Mouse (Mus musculus): Measurements from ENCODE around the gene Snx21. TPM values are rescaled to one million over a fixed set of nuclear protein-coding genes. Genes with fewer than 3 reads are reported as not detected.
A peak's percentile ranks its signal among the peaks of the same experiment; 100 is the strongest.

Gene Snx21
- polyA plus RNA-seq (2012; ENCODE audit: insufficient read depth, low replicate concordance), result 7.7 and 9.9 TPM in 2 replicates

DNA sequence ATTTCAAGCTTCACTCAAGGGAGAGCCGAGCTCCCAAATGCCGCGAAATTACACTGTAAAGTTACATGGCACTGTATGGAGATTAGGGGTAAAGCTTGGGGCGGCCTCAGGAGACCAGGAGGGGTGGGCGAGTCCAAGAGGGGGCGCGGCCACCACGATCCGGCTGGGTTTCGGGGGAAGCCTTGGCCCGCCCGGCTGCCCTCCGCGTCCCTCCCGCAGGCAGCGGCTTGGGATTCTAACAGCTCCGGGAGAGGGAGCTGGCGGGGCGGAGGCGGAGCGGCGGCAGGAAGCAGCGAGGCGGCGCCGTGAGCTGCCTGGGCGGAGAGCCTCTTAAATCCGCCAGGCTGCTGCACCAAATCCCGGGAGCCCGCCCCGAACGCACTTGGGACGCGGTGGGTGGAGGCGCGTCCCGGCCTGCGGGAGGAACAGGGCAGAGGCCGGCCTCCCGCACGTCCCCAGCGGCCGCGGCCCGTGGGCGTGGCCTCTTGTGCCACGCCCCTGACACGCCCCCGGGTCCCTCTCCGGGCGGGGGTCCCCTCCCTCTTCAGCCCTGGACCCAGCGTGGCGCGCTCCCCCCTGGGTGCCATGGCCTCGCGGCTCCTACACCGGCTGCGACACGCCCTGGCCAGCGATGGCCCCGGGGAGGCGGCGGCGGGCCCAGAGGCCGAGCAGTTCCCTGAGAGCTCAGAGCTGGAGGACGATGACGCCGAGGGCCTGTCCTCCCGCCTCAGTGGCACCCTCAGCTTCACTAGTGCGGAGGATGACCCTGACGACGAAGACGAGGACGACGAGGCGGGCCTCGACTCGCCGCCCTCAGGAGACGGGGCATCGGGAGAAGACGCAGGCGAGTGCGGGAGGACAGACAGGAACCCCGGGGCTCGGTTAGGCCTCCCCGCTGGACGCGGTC, at the start of gene Snx21:
Gene Snx21 (plus strand): TSS at position 343 of the 907 bp plus-strand sequence.
- H3K4me3 ChIP-seq (replicated peaks), result peak within 1 kb of the TSS; percentile 93
- TF ChIP-seq FLI1 (IDR thresholded peaks at IDR 0.05; ENCODE audit: low read length) (no peak), GATA1 (IDR thresholded peaks at IDR 0.05; ENCODE audit: borderline replicate concordance, low read length) (no peak)
- peaks cover 24% of the 10 kb centered on the region for H3K36me3 ChIP-seq (replicated peaks; ENCODE audit: low read length)
- peaks cover 13% of the 10 kb centered on the region for H3K27me3 ChIP-seq (replicated peaks)
- no peaks in the 10 kb centered on the region for H3K9me3 ChIP-seq
- H3K4me1 ChIP-seq, result peaks cover 49% of the 10 kb centered on the region

DNA sequence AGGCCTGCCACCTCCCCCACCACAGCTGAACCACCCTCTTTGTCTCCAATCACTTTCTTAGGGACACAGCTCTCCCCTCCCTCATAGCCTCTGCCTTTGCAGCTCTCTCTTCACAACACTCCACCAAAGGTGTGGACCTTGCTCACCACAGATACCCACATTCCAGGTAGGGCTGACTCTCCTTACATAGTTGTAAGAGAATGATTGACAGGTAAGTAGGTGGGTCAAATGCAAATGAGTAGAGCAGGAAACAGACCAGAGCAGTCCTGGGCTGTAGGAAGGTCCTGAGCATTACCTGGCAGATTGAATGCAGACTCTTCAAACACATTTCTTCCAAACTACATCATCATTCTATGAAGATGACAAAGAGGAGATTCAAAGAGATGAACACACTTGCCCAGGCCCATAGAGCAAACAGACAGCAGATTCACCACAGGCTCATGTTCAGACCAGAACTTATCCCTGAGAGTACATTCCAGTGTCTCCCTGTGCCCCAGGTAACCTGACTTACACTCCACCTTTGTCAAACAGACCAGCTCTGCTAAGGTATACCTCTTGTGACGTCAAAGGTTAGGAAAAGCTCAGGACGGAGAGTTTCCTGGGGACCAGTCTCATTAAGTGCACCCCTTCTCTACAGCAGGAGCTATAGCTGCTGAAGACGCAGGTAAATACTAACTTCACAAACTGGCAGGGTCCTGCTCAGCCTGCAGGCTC, 48.1 kb upstream of the Snx21 start:
- Histone ChIP-seq H3K9me3 (no peaks in the 10 kb centered on the region), H3K27me3 (replicated peaks) (peaks cover 63% of the 10 kb centered on the region), H3K36me3 (replicated peaks; ENCODE audit: low read length) (no peaks in the 10 kb centered on the region), H3K4me3 (replicated peaks) (no peak overlapping the region), H3K4me1 (peaks cover 7% of the 10 kb centered on the region)
- TF ChIP-seq GATA1 (IDR thresholded peaks at IDR 0.05; ENCODE audit: borderline replicate concordance, low read length) (no peak), FLI1 (IDR thresholded peaks at IDR 0.05; ENCODE audit: low read length) (no peak)

DNA sequence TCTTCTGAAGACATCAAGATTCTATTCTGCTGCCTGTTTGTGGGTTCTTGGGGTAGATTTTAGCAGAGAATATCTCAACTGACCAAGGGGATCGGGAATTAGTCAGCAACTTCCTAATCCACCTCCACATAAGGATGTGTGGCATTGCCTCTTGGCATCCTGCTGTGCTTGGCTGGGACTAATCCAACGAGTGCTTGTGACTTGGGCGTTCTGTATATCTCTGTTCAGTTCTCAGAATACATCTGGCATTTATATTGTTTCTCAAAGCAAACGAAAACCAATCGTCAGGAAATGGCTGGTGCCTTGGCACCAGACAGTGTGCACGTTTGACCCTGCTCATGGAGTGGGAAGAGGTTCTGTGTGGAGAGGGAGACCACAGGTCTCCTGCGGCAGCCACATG, 45.7 kb upstream of the Snx21 start:
- no peaks in the 10 kb centered on the region for H3K9me3 ChIP-seq
- TF ChIP-seq FLI1 (IDR thresholded peaks at IDR 0.05; ENCODE audit: low read length) (no peak), GATA1 (IDR thresholded peaks at IDR 0.05; ENCODE audit: borderline replicate concordance, low read length) (no peak)
- no peak overlapping the region for H3K4me3 ChIP-seq (replicated peaks)
- no peaks in the 10 kb centered on the region for H3K36me3 ChIP-seq (replicated peaks; ENCODE audit: low read length)
- H3K4me1 ChIP-seq, result peaks cover 9% of the 10 kb centered on the region
- peaks cover 59% of the 10 kb centered on the region for H3K27me3 ChIP-seq (replicated peaks)

DNA sequence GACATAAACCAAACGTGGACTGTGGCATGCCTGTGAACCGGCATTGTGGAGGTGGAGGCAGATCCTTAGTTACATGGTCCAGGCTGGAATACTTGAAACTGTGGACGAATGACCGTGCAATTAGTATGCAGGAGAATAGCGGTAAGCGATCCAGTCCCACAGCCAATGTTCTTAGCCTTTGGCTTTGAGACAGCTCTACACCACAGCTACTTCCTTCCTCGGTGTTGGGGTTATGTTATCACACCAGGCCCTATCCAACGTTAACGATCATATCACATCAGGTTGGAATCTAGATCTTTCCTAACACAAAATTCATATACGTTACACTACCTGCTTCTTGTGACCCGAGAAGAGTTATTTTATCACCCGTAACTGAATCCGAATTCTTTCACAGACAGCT, 40.6 kb upstream of the Snx21 start:
- Histone ChIP-seq H3K4me3 (replicated peaks) (peak overlapping the region; percentile 97), H3K36me3 (replicated peaks; ENCODE audit: low read length) (peaks cover 28% of the 10 kb centered on the region), H3K4me1 (peaks cover 35% of the 10 kb centered on the region), H3K27me3 (replicated peaks) (peaks cover 25% of the 10 kb centered on the region), H3K9me3 (no peaks in the 10 kb centered on the region)
- no peak for TF ChIP-seq FLI1 (IDR thresholded peaks at IDR 0.05; ENCODE audit: low read length)
- no peak for TF ChIP-seq GATA1 (IDR thresholded peaks at IDR 0.05; ENCODE audit: borderline replicate concordance, low read length)

DNA sequence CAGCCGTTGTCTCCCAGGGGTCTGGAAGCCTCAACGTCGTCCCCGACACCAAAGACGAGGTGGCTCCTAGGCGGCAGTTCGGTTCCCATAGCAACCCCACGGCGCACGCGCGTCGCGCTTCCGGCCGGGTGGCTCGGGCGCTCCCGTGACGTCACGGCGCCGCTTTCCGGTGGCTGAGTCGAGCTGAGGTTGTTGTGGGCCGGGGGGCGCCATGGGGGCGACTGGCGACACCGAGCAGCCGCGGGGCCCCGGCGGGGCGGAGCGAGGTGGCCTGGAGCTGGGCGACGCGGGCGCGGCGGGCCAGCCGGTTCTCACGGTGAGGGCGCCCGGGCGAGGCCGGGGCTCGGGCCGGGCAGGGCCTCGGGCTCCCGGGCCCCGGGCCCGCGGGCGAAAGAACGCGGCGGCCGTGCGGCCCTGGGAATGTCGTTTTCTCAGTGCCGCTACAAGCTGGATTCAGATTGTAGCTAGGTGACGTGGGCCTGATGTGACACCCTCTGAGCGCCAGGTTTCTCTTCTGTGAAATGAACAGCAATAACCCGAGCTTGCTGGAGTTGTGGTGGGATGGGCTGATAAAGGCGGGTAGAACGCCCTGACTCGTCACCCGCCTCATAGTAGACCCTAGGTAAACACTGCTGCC, 39.7 kb upstream of the Snx21 start, which contains the start of the genes Wfdc3 and Dnttip1:
Gene Wfdc3 (minus strand): TSS at position 89 of the 637 bp plus-strand sequence.
Gene Dnttip1 (plus strand): TSS at position 141 of the 637 bp plus-strand sequence.
- Histone ChIP-seq H3K4me3 (replicated peaks) (peak within 1 kb of the TSS; percentile 97), H3K27me3 (replicated peaks) (peaks cover 21% of the 10 kb centered on the region), H3K9me3 (no peaks in the 10 kb centered on the region), H3K4me1 (peaks cover 30% of the 10 kb centered on the region), H3K36me3 (replicated peaks; ENCODE audit: low read length) (peaks cover 38% of the 10 kb centered on the region)
- TF ChIP-seq FLI1 (IDR thresholded peaks at IDR 0.05; ENCODE audit: low read length) (peak; percentile 38; the same call in 1 of the 2 replicates), GATA1 (IDR thresholded peaks at IDR 0.05; ENCODE audit: borderline replicate concordance, low read length) (no peak)

DNA sequence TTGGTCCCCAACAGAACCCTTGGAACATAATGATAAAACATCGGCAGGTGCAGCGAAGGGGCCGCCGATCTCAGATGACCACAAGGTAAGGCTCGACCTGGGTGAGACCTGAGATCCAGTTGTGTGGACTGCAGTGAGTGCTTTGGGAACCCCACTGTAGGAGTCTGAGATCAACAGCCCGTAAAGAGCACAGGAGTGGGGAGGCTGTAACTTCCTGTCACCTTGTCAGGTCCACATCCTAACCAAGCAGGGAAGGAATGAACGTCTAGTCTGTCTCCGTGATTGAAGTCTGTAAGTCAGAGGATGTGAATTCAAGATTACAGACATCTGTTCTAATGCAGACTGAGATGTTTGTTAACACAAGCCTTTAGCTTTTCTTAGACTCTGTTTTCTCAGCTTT, 38.9 kb upstream of the Snx21 start:
- Histone ChIP-seq H3K36me3 (replicated peaks; ENCODE audit: low read length) (peaks cover 45% of the 10 kb centered on the region), H3K27me3 (replicated peaks) (peaks cover 17% of the 10 kb centered on the region), H3K9me3 (no peaks in the 10 kb centered on the region), H3K4me1 (peaks cover 30% of the 10 kb centered on the region), H3K4me3 (replicated peaks) (peak overlapping the region; percentile 97)
- TF ChIP-seq GATA1 (IDR thresholded peaks at IDR 0.05; ENCODE audit: borderline replicate concordance, low read length), result no peak
- TF ChIP-seq FLI1 (IDR thresholded peaks at IDR 0.05; ENCODE audit: low read length), result no peak

DNA sequence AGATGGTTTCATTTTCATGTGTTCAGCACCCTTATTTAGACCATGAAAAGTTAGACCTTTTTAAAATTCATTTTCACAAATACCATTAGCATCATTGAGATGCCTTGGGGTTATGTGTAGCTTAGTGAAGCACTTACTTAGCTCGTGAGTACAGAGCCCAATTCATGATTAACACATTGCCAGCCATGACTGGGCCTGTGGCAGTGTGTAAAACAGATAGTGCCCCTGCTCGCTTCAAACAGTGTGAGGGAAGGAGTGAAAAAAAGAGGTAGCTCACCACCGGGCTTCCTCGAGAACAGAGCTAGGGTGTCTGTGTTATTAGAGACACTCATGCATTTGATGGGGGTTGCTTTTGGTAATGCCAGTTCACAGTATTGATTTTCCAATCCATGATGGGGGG, 37.4 kb upstream of the Snx21 start:
- TF ChIP-seq GATA1 (IDR thresholded peaks at IDR 0.05; ENCODE audit: borderline replicate concordance, low read length), result no peak
- no peak for TF ChIP-seq FLI1 (IDR thresholded peaks at IDR 0.05; ENCODE audit: low read length)
- Histone ChIP-seq H3K4me3 (replicated peaks) (no peak overlapping the region), H3K36me3 (replicated peaks; ENCODE audit: low read length) (peaks cover 60% of the 10 kb centered on the region), H3K4me1 (peaks cover 34% of the 10 kb centered on the region), H3K9me3 (no peaks in the 10 kb centered on the region), H3K27me3 (replicated peaks) (peaks cover 7% of the 10 kb centered on the region)

DNA sequence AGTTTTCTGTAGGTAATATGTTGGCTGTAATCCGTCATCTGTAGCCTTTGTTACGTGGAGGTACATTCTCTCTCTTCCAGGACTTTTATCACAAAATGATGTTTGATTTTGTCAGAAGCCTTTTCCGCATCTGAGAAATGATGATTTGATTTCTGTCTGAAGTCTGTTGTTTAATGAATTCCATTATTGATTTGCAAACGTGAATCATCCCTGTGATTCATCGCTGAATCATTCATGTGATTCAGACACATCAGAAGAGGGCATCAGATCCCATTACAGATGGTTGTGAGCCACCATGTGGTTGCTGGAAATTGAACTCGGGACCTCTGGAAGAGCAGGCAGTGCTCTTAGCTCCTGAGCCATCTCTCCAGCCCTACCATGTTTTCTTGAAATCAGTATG, 36.6 kb upstream of the Snx21 start:
- TF ChIP-seq GATA1 (IDR thresholded peaks at IDR 0.05; ENCODE audit: borderline replicate concordance, low read length), result no peak
- peaks cover 2% of the 10 kb centered on the region for H3K27me3 ChIP-seq (replicated peaks)
- H3K36me3 ChIP-seq (replicated peaks; ENCODE audit: low read length), result peaks cover 68% of the 10 kb centered on the region
- no peak overlapping the region for H3K4me3 ChIP-seq (replicated peaks)
- peaks cover 38% of the 10 kb centered on the region for H3K4me1 ChIP-seq
- no peaks in the 10 kb centered on the region for H3K9me3 ChIP-seq

DNA sequence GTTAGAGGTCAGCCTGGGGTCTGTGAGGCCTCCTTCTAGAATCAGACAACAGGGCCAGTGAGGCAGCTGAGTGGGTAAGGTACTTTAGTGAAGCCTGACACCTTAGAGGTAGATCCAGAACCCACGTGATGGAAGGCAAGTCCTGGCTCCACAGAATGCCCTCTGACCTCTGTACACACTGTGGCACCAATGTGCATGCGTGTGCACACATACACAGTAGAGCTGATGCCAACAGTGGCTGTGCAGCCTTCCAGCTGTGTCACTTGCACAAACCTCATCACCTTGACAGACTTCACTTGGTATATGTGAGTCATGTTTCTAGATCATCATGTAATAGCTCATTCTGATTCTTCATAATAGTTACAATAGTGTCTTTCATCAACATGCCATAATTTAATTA, 33.2 kb upstream of the Snx21 start:
- TF ChIP-seq GATA1 (IDR thresholded peaks at IDR 0.05; ENCODE audit: borderline replicate concordance, low read length) (no peak), FLI1 (IDR thresholded peaks at IDR 0.05; ENCODE audit: low read length) (no peak)
- Histone ChIP-seq H3K9me3 (no peaks in the 10 kb centered on the region), H3K27me3 (replicated peaks) (no peaks in the 10 kb centered on the region), H3K36me3 (replicated peaks; ENCODE audit: low read length) (peaks cover 100% of the 10 kb centered on the region), H3K4me1 (peaks cover 20% of the 10 kb centered on the region), H3K4me3 (replicated peaks) (peak overlapping the region; percentile 16)

All from megakaryocyte, embryonic 14.5 days (primary cell).